Mouse (Mus musculus) liver, postnatal 0 days (tissue): ENCODE results near the gene Nr2f1.

Experiments used
- CTCF ChIP-seq: sonication (generic); IDR thresholded peaks from 2 replicates; pipeline ENCODE4 v1.5.1; 2016; ENCODE audit warnings: antibody characterized with exemption, low read depth
- EP300 ChIP-seq: IDR thresholded peaks from 2 replicates; pipeline ENCODE4 v1.6.1; 2016; ENCODE audit warnings: antibody characterized with exemption, low read depth, mild to moderate bottlenecking

- TF ChIP-seq CTCF = no peak
- TF ChIP-seq EP300 = no peak
Observed at GRCm38 (mm10) chr13:78171320-78171719, 28.2 kb downstream of the Nr2f1 start.
